Mouse (Mus musculus) gastrocnemius, postnatal 4 days (tissue): ENCODE measurements around the gene Ehf. TPM values are rescaled to one million over a fixed set of nuclear protein-coding genes. Genes with fewer than 3 reads are reported as not detected.

Source experiments
- DNase-seq, 2 experiments: peaks; one replicate each; pipeline ENCODE4 v3.0.0; 2021 to 2022; ENCODE audit warnings: low spot score in 2 of 2, mixed read lengths in 2 of 2
- long read RNA-seq, 2 experiments: library from polyadenylated mRNA; stranded (forward); transcript quantifications; one replicate each; pipeline ENCODE4 v2.0.0; 2021
- total RNA-seq, 2 experiments: library from RNA; stranded (reverse); gene quantifications; 2 replicates each; pipeline ENCODE4 v1.2.3; 2021

The Ehf gene
- total RNA-seq, result under 1 TPM in 1 of 2 experiments, not detected in 1; 0.13 TPM
- long read RNA-seq, experiment 1, result 0 reads
- long read RNA-seq, experiment 2, result 0 reads

- DNase-seq, result no peak
Measured at GRCm38 (mm10) chr2:103303132-103303531, at the start of gene Ehf. Gene Ehf (minus strand): TSS chr2:103303278.

GRCm38 (mm10) chr2:103347417-103347891 is 44.4 kb upstream of the Ehf start:
- peak in 1 of 2 experiments; percentile 31 for DNase-seq

GRCm38 (mm10) chr2:103346751-103347289 is 43.7 kb upstream of the Ehf start:
- no peak for DNase-seq

- no peak for DNase-seq
Measured at GRCm38 (mm10) chr2:103343611-103344010, 40.5 kb upstream of the Ehf start.

- DNase-seq, result no peak
Measured at GRCm38 (mm10) chr2:103342123-103342522, 39.0 kb upstream of the Ehf start.

GRCm38 (mm10) chr2:103341375-103341971 is 38.4 kb upstream of the Ehf start:
- no peak for DNase-seq

- no peak for DNase-seq
Measured at GRCm38 (mm10) chr2:103338706-103339105, 35.6 kb upstream of the Ehf start.

- DNase-seq, result no peak
Measured at GRCm38 (mm10) chr2:103337370-103337769, 34.3 kb upstream of the Ehf start.

GRCm38 (mm10) chr2:103336621-103337020 is 33.5 kb upstream of the Ehf start:
- no peak for DNase-seq

- no peak for DNase-seq
Measured at GRCm38 (mm10) chr2:103336000-103336399, 32.9 kb upstream of the Ehf start.

- DNase-seq, result no peak
Measured at GRCm38 (mm10) chr2:103331666-103332191, 28.7 kb upstream of the Ehf start.

GRCm38 (mm10) chr2:103328731-103329130 is 25.7 kb upstream of the Ehf start:
- no peak for DNase-seq

- DNase-seq, result no peak
Measured at GRCm38 (mm10) chr2:103325301-103326048, 22.4 kb upstream of the Ehf start.

- DNase-seq, result no peak
Measured at GRCm38 (mm10) chr2:103324320-103324719, 21.2 kb upstream of the Ehf start.

GRCm38 (mm10) chr2:103322171-103322570 is 19.1 kb upstream of the Ehf start:
- no peak for DNase-seq

GRCm38 (mm10) chr2:103321638-103322037 is 18.6 kb upstream of the Ehf start:
- no peak for DNase-seq

GRCm38 (mm10) chr2:103314002-103314401 is 10.9 kb upstream of the Ehf start:
- DNase-seq, result no peak

- DNase-seq, result no peak
Measured at GRCm38 (mm10) chr2:103312640-103313039, 9.6 kb upstream of the Ehf start.

GRCm38 (mm10) chr2:103310663-103311062 is 7.6 kb upstream of the Ehf start:
- no peak for DNase-seq

GRCm38 (mm10) chr2:103306686-103307085 is 3.6 kb upstream of the Ehf start:
- no peak for DNase-seq

GRCm38 (mm10) chr2:103302669-103303068 is 409 bp downstream of the Ehf start:
- DNase-seq, result no peak
